Mouse (Mus musculus) ES-Bruce4 (cell line): ENCODE results near the gene Tssk3.

ENCODE experiments used
- CTCF ChIP-seq: IDR thresholded peaks from one replicate; pipeline ENCODE4 v1.8.1; 2011; ENCODE audit warnings: low read depth, low read length
- EP300 ChIP-seq: IDR thresholded peaks from 2 replicates; pipeline ENCODE4 v1.6.1; 2011; ENCODE audit warnings: low read depth, low read length; ENCODE audit not compliant: insufficient read depth
- POLR2A ChIP-seq: IDR thresholded peaks from one replicate; pipeline ENCODE4 v1.8.1; 2011; ENCODE audit warnings: low read length; ENCODE audit not compliant: insufficient read depth

DNA sequence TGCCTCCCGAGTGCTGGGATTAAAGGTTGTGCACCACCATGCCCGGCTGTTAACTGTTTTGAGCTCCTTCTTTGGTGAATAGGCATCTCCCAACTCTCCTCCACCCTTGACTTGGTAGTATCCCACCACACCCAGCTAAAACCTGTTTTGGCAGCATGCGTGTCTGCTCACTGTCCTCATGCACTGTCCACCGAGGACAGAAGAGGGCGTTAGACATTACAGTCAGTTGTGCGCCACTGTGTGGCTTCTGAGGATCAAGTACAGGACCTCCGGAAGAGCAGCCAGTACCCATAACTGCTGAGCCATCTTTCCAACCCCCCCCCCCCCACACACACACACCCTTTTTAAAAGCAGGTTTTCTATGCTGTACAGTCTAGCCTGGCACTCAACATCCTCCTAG is 3.9 kb upstream of the Tssk3 start:
- TF ChIP-seq CTCF (peak; percentile 75), EP300 (0 out of 2 replicates have a peak, but pooled peaks have one; percentile 38), POLR2A (no peak)
